Mouse (Mus musculus) neural tube, embryonic 10.5 days (tissue): ENCODE results near the gene Zdhhc5.
"Not testable (repeated sequence)": the region's sequence is repeated elsewhere in the genome, so short reads cannot be mapped to it uniquely, and the experiment has no call there.

ENCODE experiments used
- DNase-seq: peaks from one replicate; pipeline ENCODE4 v3.0.0-alpha.2; 2017; ENCODE audit warnings: low spot score; ENCODE audit errors: extremely low spot score

Zdhhc5 gene

DNA sequence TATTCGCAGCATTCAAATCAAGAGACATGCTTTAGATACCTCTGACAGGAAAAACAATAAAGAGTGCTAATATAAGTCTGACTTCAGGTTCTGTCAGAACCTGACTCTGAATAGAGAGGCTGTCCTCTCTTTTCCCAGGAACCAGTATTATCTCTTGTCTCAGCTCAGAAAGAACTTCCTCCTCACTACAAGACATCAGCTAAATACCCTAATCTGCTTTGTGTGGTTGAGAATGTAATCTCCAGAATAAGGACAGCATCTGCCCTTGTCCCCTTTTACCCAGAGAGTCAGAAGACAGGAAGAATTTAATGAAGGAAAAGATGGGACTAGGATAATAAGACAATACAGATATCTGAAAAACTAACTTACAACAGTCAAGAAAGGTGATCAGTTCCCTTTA lies 11.5 kb downstream of the Zdhhc5 start:
- DNase-seq: no peak

DNA sequence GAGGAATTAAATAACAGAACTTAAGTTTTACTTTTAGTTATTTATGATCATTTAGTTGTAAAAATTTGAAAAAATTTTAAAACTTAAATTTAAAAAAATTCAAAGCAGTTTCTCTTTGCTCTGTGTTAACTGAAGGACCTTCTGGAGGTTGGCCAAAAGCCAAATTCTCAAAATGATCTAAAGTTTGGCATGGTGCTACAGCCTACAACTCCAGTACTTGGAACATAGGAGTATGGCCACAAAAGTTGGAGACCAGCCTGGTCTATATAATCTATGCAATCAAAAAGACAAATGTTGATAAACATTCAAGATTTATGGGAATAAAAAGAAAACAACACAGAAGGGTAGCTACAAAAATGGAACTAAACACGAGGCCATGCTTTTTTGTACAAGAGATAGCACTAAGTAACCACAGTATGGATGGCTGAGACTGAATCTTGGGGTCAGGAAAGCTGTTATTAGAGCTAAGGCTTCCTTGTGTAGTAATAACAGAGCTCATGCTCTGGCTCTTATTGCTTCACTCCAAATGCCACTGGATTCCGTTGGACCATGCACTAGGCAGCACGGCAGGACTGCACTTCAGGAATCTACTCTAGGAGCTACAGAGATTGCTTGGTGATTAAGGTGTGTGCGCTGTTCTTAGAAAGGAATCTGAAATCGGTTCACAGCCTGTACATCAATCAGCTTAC lies 19.8 kb downstream of the Zdhhc5 start:
- no peak for DNase-seq

DNA sequence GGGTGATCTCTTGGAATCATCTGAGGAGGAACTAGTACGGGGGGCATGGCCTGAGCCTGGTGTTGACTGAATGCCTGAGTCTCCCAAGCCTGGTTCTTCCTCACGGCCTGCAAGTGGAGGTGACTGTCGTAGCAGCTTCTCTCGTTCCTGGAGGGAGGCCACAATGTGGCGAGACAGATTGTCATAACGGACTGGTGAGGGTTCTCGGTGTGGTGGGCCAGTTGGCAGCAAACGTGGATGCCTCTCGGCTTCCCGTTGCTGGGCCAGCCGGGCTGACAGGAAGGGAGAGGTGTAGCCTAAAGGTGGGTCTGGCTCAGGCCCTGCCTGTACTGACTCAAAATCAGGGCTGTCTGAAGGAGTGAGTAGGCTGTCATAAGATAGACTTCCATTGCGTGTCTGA lies 24.9 kb downstream of the Zdhhc5 start:
- DNase-seq: no peak

DNA sequence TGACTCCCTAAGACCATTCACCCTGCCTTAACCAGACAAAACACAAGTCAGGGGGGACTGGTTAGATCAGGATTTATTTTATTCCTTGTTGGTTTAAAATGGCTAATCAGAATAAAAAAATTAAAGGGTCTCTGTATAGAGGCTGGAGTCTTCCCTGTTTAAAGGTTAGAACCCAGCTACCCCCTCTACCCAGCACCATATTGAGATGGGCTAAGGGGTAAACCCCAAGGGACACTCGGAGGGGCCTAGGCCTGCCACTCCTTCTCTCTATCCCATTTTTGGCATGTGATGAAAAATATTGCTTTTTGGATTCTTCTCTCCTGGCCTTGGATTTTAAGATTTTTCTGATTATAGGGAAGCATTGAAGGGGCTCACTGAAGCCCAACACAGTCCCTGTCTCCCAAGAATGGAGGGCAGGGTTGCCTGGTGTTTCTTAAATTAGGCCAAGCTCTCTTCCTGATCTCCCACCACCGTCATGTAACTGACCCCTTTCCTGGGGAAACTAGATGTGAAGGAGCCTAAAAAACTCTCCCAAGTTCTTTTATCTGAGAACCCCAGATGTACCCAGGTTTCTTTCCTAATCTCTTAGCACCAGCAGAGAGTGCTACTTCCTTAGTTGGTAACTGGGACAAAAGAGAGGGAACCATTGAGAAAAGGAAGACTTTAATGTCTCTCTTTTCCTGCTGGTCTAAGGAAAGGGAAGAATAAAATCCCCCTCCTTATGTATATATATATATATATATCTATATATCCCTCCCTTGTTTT lies 26.7 kb downstream of the Zdhhc5 start:
- no peak for DNase-seq

DNA sequence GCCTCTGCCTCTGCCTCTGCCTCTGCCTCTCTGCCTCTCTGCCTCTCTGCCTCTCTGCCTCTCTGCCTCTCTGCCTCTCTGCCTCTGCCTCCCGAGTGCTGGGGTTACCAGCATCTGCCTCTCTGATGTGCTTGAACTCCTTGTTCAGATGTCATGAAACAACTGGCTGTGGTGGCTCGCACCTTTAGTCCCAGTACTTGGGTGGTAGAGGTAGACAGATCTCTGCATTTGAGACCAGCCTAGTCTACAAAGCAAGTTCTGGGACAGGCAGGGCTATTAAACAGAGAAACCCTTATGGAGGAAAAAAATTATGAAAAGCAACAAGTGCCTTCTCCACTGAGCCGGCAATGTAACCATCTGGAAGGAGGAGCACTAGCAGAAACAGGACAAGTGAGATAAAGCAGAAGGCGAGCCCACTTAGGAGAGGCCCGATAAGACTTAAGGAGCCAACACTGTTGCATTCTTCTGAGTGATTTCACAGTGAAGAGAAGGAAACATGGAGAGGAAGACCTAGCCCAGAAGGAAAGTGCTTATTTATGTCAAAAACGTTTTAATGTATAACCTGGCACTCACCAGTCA lies 32.3 kb downstream of the Zdhhc5 start:
- DNase-seq: no peak

DNA sequence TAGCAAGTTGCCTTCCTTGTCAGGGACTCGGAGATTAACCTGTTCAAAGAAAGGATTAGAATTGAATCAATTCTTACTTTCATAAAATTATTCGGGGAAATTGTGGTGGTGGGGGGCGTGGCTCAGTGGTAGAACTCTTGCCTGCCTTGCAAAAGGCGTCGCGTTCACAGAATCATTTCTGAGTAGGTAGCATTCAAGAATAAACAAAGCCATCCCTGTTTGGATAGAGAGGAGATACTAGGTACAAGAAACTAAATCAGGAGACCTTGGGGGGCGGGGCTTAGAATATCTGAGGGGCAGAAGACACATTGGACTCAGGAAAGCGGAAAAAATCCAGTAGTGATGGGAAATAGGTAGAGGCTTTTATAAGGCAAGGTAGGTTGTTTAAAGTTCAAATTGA lies 36.0 kb downstream of the Zdhhc5 start, which contains the start of gene Tmx2:
Gene Tmx2 (minus strand): TSS at position 125 of the 400 bp plus-strand sequence.
- no peak for DNase-seq

DNA sequence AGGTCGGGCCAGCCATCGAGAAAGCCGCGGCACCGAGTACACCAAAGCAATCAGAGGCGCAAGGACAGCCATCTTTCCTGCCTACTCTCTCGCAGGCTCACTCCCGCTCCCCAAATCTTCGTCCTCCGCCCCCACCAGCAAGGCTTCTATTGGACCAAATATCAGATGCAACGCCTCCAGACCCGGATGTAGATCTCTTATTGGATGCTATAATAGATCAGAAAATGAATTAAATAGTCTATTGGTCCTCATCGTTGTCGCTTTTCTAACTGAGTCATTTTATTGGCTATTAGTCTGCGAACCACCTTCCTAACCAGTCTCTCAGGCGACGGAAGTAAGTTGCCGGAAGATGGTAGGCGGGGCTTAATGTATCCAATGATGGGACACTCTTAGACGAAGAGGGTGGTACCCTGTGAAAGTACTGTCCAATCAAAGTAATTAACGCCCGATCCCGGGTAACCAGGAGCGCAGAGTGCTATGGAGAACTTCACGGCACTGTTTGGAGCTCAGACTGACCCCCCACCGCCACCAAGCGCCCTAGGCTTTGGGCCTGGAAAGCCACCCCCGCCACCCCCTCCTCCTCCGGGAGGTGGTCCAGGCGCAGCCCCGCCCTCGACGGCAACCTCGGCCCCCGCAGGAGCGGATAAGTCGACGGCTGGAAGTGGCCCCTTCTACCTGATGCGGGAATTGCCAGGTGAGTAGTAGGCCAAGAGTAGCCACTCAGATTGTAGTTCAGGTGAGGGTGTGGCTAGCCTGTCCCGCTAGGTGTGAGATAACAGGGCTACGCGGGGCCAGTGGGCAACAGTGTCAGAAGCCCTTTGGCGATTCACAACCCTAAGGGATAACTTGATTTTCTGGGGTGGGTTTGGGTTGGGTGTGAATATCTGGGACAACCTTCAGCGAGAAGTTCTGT lies 36.8 kb downstream of the Zdhhc5 start, which contains the start of the genes Gm28635 and Med19:
Gene Gm28635 (minus strand): TSS at position 74 of the 913 bp plus-strand sequence.
Gene Med19 (plus strand): TSS at position 435 of the 913 bp plus-strand sequence.
- DNase-seq: peak; percentile 92

DNA sequence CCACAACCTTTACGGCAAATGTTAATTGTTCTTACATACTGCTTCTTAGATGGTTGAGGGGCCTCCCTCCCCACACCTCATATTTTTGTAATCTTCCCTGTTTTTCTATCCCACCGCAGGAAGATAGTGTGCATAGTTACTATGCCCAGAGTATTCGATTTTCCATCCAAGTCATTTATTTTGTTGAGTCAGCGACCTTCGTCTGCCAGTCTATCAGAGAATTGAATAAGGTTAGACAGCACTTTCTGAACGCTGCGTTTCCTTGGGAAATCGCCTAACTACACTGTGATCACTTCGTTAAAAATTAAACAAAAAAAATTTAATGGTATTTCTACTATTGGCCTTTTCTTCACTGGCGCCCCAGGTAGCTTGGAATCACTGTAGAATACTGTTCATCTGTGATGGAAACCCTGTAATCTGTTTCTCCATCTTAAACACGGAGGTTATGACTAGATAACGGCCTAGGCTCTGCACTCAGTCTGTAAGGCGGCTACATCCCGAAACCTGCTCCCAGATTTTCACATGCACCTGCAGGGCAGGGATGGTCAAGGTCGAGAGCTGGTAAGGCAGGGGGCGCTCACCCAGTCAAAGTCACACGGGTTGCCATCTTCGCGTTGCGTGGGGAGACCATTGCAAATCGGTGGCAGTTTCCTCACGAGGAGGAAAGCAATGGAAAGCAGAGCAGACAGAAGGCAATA lies 37.6 kb downstream of the Zdhhc5 start:
- DNase-seq: peak; percentile 55

DNA sequence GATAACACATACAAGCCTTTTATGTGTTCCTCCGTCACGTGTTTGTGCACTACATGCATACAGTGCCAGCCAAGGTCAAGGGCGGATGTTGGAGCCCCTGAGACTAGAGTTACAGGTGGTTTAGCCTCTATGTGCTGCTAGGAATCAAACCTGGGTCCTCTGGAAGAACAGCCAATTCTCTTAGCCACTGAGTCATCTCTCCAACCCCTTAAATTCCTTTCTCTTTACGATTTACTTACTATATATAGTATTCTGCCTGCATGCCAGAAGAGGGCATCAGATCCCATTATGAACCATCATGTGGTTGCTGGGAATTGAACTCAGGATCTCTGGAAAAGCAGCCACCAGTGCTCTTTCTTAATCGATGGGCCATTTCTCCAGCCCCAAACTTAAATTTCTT lies 43.4 kb downstream of the Zdhhc5 start:
- DNase-seq: not testable (repeated sequence)

DNA sequence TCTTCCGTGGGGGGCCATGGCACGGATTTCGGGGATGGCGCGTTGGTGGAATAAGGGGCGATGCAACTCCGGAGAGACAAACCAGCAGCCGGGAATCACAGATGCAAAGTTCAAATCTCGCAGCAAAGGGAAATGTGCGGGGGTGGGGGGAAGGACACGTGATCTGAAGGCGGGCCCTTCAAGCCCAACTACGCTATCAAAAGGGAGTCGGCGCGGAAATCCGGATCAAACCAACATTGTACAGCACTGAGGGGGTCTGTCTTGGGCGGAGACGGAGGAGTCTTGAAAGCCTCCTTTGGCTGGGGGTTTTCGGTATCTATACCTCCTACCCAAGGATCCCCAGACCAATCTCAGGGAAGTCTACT lies 44.4 kb downstream of the Zdhhc5 start, which contains the start of gene Selenoh:
Gene Selenoh (minus strand): TSS at position 202 of the 365 bp plus-strand sequence.
- DNase-seq: peak; percentile 93

DNA sequence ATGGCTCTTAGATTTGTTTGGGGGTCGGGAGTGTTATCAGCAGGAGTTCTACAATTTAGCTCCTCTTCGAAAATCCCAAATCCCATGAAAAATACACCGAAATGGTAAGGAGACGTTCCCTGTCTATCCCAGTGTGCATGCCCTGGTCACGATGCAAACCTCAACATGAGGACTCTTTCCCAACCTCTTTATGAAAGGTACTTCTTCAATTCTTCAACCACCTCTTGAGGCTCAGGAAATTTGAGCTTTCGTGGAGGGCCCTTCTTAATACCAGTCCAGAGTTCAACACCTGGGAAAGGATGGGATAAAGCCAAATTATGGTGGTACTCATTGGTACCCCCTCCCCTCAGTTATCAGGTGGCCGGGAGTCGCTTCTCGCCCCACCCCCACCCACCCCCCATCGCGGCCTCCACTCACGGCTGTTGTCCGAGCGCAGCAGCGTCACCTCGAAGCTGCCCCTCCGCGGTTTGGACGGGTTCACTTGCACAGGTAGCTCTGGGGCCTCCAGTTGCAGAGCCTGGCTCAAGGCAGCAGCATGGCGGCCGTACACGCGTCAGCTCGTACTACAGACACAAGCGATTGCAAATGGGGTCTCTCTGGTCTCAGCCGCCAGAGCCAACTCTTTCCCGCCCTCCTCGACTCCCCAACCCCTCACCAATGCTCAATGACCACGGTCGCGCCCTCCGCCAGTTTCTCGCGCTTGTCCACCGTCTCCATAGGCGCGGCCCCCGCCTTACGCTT lies 45.0 kb downstream of the Zdhhc5 start:
- no peak for DNase-seq

DNA sequence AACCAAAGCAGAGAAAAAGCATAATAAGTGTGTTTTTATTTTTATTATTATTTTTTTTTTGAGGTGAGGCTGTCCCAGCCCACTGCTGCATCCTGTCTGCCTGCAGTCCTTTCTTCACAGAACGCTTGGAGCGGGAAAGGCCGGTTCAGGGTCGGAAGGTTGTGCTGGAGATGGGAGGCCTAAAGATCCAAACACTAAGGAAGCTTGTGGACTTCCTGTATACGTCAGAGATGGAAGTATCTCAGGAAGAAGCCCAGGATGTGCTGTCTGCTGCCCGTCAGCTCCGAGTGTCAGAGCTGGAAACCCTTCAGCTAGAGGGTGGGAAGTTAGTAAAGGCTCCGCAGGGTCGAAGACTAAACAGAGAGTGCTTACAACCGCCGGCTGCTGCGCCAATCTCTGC lies 48.9 kb downstream of the Zdhhc5 start:
- no peak for DNase-seq

DNA sequence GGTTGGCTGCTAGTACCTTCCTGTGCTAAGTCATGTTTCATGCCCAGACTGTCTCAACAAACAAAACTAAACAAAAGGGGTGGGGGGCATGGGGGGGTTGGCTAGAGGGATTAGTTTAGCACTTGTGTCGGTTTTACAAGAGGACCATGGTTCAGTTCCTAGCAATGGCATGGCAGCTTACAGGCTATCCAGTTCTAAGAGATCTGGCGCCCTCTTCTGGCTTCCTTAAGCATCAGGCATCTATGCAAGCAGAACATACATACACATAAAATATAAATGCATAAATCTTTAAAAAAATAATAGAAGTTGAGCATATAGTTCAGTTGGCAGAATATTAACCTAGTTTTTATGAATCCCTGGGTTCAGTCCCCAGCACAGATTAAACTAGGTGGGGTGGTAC lies 52.1 kb downstream of the Zdhhc5 start:
- peak; percentile 38 for DNase-seq

DNA sequence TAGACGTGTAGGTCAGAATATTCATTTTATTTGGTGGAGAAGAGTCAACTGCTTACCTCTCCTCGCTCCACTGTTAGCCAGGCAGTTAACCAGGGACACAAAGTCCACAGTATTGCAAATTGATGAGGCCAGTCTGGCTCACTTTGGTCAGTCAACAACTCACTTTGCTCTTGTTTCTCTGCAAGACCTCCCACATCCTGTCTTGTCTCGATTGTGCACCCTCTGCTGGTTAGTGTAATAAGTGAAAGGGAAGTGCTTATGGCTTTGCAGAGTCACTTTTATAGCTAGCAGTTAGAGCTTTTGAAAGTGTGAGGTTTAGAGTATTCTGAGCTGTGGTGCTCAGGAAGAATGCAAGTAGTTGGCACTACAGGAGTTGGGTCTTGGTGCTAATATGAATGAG lies 54.7 kb downstream of the Zdhhc5 start:
- no peak for DNase-seq

DNA sequence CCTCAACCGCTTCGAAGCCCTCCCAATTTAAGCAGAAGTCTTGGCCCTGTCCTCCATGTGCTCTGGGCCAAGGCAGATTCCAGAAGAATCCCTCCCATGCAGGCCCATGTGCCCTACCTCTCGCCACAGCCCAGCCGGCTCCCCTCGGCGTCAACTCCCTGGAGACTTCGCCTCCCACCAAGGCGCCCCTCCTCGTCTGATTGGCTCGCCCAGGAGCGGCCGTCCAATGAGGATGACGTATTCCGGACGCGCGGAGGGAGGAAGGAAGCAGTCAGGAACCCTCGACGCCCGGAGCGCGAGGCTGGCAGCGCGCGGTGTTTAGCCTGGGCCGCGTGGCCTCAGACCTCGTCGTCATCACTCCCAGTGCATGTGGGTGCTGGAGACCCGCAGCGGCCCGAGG lies 56.2 kb downstream of the Zdhhc5 start, which contains the start of gene Btbd18:
Gene Btbd18 (plus strand): TSS at position 274 of the 400 bp plus-strand sequence.
- DNase-seq: no peak

DNA sequence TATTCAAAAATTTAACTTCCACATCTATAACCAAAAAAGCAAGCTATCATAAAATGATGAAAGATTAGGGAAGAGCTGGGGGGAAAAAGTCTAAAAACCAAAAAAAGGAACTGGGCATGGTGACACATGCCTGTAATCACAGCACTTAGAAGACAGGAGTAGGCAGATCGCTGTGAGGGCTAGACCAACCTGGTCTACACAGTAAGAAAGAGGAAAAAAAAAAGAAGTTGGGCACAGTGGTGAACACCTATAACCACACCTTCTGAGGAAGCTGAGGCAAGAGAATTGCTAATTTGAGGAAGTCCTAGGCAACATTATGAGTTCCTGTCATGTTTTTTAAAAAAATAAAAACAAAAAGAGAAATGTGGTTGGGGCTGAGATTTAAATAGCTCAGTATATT lies 59.1 kb downstream of the Zdhhc5 start:
- no peak for DNase-seq

DNA sequence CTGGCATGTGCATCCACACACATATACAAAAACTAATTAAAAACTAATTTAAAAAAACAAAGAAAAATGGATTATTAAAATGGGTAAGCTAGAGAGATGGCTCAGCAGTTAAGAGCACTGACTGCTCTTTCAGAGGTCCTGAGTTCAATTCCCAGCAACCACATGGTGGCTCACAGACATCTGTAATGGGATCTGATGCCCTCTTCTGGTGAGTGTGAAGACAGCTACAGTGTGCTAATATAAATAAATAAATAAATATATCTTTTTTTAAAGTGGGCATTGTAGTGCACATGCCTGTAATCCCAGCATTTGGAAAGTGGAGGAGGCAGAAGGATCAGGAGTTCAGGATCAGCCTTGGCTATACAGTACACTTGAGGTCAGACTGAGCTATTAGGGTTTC lies 61.6 kb downstream of the Zdhhc5 start:
- no peak for DNase-seq

DNA sequence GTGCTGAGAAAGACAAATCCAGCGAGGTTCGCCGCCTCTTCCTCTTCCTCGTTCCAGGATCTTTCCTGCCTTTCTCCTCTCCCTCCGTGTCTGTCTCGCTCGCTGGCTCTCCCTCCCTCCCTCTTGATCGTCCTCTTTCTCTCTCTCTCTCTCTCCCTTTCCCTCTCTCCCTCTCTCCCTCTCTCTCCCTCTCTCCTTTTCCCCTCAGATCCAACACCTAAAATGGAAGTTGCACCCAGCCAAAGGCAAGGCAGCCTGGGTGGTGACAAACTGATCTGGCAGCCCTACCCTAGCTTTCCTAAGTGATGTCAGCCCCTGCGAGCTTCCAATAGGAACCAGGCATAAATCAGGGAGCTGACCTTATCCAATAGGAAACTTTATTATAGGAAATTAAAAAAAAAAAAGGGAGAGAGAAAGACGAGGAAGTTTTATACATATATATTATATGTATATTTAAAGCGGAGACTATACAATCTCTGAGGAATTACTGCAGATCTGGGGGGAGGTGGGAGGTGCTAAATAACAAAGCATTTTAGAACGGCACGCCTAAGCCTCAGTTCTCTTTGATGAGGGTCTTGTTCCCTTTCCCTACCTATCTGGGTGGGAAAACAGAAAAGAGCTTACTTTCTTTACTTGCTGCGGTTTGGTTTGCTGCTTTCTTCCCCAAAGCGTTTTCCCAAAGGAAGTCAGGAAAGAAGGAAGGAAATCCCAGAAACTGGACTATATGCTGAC lies 64.3 kb downstream of the Zdhhc5 start, which contains the start of gene Ctnnd1:
Gene Ctnnd1 (minus strand): TSS at position 302 of the 732 bp plus-strand sequence.
- DNase-seq: peak; percentile 82

DNA sequence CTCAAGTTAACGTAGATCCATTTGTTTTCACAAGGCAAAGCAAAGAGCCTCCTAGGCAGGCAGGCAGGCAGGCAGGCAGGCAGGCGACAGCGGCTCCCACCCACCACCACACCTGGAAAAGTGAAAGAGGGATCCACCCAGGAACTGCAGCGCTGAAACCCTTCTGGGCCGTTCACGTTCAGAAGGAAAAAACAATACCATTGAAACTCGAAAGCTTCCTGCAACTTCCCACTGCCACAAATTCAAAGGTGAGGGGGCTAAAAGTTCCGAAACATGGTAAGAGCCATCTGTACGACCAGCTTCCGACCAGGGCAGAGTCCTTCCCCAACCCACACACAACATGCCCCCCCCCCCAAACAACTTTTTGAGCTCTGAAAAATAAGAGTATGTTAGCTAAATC lies 65.3 kb downstream of the Zdhhc5 start:
- DNase-seq: peak; percentile 56
